Mouse (Mus musculus): ENCODE data around the gene Slc22a15. TPM values are rescaled to one million over a fixed set of nuclear protein-coding genes. Genes with fewer than 3 reads are reported as not detected.
"Not testable (repeated sequence)": the region's sequence is repeated elsewhere in the genome, so short reads cannot be mapped to it uniquely, and the experiment has no call there.

Gene Slc22a15
- polyA plus RNA-seq, 1 experiment from 2014 or later, result 8.2 TPM

DNA sequence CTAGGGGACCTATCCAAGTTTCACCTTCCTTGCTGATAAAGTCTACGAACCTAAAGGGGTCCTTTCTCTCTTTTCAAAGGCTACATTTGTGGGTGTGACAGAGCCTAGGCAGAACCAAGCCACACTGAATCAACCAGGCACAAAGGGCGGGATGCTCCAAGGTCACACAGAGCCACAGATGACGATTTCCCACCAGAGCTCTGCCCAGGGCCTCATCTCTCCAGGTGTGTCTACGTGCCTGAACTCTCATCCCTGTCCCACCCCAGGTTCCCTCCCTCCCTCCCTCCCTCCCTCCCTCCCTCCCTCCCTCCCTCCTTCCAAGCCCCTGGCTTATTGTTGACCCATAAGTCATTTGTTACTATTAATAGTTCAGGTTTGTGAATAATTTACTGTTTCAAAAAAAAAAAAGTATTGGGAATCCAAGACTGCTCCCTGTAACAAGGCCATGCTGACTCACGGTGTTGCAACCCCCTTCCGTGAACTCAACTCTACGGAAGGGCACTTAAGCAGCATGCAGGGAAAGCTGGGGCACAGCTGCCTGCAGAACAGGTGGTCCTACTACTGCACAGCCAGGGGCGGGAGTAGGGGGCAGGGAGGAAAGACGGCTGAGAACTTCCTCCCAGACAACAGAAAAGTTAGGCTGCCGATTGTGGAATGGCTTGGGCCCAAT lies 92.9 kb downstream of the Slc22a15 start:
- Histone ChIP-seq H3K9ac (no peak overlapping the region), H3K36me3 (no peaks in the 10 kb centered on the region), H3K27ac (ENCODE audit: poor library complexity, severe bottlenecking) (no peak overlapping the region), H3K27me3 (replicated peaks) (peaks cover 2% of the 10 kb centered on the region; the same call in 1 of the 2 replicates), H3K4me2 (no peak overlapping the region), H3K4me3 (no peak overlapping the region), H3K4me1 (replicated peaks) (peaks cover 22% of the 10 kb centered on the region), H3K9me3 (replicated peaks) (no peaks in the 10 kb centered on the region)
- no peak for ATAC-seq (ENCODE audit: insufficient number of reproducible peaks, low FRiP score)
- WGBS, result 32% methylated on average over 10 of the region's 10 CpGs

- Histone ChIP-seq H3K4me3 (no peak overlapping the region), H3K9me3 (replicated peaks) (no peaks in the 10 kb centered on the region), H3K27me3 (replicated peaks) (peaks cover 2% of the 10 kb centered on the region; the same call in 1 of the 2 replicates), H3K4me1 (replicated peaks) (peaks cover 12% of the 10 kb centered on the region), H3K9ac (no peak overlapping the region), H3K4me2 (no peak overlapping the region), H3K27ac (ENCODE audit: poor library complexity, severe bottlenecking) (no peak overlapping the region), H3K36me3 (no peaks in the 10 kb centered on the region)
- ATAC-seq (ENCODE audit: insufficient number of reproducible peaks, low FRiP score), result no peak
- WGBS, result 71% methylated on average over 10 of the region's 10 CpGs
Measured at GRCm38 (mm10) chr3:101829881-101830616, 94.2 kb downstream of the Slc22a15 start.

- Histone ChIP-seq H3K27ac (ENCODE audit: poor library complexity, severe bottlenecking) (no peak overlapping the region), H3K4me3 (no peak overlapping the region), H3K36me3 (no peaks in the 10 kb centered on the region), H3K4me2 (no peak overlapping the region), H3K4me1 (replicated peaks) (peaks cover 12% of the 10 kb centered on the region), H3K9ac (no peak overlapping the region), H3K9me3 (replicated peaks) (no peaks in the 10 kb centered on the region), H3K27me3 (replicated peaks) (peaks cover 2% of the 10 kb centered on the region; the same call in 1 of the 2 replicates)
- 32% methylated on average over 3 of the region's 3 CpGs for WGBS
- no peak for ATAC-seq (ENCODE audit: insufficient number of reproducible peaks, low FRiP score)
Measured at GRCm38 (mm10) chr3:101828595-101828994, 95.7 kb downstream of the Slc22a15 start.

DNA sequence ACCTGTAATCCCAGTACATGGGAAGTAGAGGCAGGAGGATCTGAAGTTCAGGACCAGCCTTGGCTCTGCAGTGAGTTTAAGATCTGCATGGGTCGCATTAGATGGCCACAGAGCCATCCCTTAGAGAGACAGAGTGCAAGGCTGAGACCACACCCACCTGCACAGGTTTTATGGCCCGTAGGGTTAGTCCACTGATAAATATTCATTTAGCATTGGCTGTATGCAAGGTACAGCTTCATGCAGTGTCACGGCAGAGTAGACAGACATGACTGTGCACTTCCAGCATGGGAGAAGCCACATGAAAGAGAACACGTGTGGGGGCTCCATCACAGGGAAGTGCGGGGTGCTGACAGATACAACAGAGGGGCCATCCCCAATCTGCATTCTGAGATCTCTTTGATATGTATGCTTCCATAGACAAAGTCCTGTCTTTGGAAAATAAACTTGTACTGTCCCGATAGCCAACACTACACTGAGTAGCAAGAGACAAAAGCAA lies 97.0 kb downstream of the Slc22a15 start:
- H3K9ac ChIP-seq, result no peak overlapping the region
- WGBS, result 83% methylated on average over 6 of the region's 6 CpGs
- H3K36me3 ChIP-seq, result no peaks in the 10 kb centered on the region
- no peak overlapping the region for H3K4me2 ChIP-seq
- no peak overlapping the region for H3K27ac ChIP-seq (ENCODE audit: poor library complexity, severe bottlenecking)
- peaks cover 7% of the 10 kb centered on the region; the same call in 1 of the 2 replicates for H3K27me3 ChIP-seq (replicated peaks)
- no peak overlapping the region for H3K4me3 ChIP-seq
- H3K9me3 ChIP-seq (replicated peaks), result no peaks in the 10 kb centered on the region
- H3K4me1 ChIP-seq (replicated peaks), result peaks cover 12% of the 10 kb centered on the region
- ATAC-seq (ENCODE audit: insufficient number of reproducible peaks, low FRiP score), result no peak

DNA sequence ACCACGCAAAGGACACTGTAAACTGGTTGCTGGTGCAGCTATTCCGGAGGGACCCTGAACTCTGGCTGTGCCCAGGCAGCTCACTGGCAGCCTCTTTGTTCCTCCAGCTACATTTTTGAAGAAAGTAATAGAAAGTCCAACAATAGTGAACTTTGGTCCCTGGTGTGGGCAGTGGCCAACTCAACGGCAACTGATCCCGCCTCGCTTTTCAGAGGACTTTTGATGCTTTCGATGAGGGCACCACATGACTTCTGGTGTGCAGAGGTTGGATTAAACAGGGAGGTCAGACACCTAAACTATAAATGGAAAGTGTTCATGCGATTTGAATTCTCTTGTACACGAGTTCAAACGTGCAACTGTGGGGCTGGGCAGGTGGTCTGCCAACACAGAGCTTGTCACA lies 99.9 kb downstream of the Slc22a15 start:
- Histone ChIP-seq H3K27ac (ENCODE audit: poor library complexity, severe bottlenecking) (no peak overlapping the region), H3K27me3 (replicated peaks) (peaks cover 7% of the 10 kb centered on the region; the same call in 1 of the 2 replicates), H3K4me2 (no peak overlapping the region), H3K4me3 (no peak overlapping the region), H3K9me3 (replicated peaks) (no peaks in the 10 kb centered on the region), H3K36me3 (no peaks in the 10 kb centered on the region), H3K4me1 (replicated peaks) (0 out of 2 replicates have a peak, but pooled peaks cover 3% of the 10 kb centered on the region), H3K9ac (no peak overlapping the region)
- 78% methylated on average over 9 of the region's 9 CpGs for WGBS
- no peak for ATAC-seq (ENCODE audit: insufficient number of reproducible peaks, low FRiP score)

GRCm38 (mm10) chr3:101822052-101822451 lies 102.2 kb downstream of the Slc22a15 start:
- Histone ChIP-seq H3K9me3 (replicated peaks) (peaks cover 6% of the 10 kb centered on the region), H3K4me3 (no peak overlapping the region), H3K36me3 (no peaks in the 10 kb centered on the region), H3K27me3 (replicated peaks) (peaks cover 5% of the 10 kb centered on the region; the same call in 1 of the 2 replicates), H3K9ac (no peak overlapping the region), H3K27ac (ENCODE audit: poor library complexity, severe bottlenecking) (no peak overlapping the region), H3K4me2 (no peak overlapping the region), H3K4me1 (replicated peaks) (no peaks in the 10 kb centered on the region)
- ATAC-seq (ENCODE audit: insufficient number of reproducible peaks, low FRiP score), result no peak
- 70% methylated on average over 5 of the region's 5 CpGs for WGBS

DNA sequence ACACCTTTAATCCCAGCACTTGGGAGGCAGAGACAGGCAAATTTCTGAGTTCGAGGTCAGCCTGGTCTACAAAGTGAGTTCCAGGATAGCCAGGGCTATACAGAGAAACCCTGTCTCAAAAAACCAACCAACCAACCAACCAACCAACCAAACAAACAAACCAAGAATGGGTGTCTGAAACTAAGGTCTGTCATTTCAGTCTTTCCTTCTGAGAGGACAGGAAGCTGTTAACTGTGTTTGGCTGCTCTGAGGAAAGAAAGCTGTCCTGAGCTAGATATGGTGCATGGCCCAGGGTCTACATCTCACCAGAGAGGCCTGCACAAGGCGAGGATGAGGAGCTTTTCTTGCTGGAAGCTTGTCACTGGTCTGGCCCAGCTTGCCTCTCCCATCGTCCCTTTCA lies 103.5 kb downstream of the Slc22a15 start:
- H3K27ac ChIP-seq (ENCODE audit: poor library complexity, severe bottlenecking); ATAC-seq (ENCODE audit: insufficient number of reproducible peaks, low FRiP score); H3K27me3 ChIP-seq (replicated peaks); H3K36me3 ChIP-seq; H3K4me3 ChIP-seq; H3K9me3 ChIP-seq (replicated peaks); H3K9ac ChIP-seq; H3K4me2 ChIP-seq; H3K4me1 ChIP-seq (replicated peaks): not testable (repeated sequence)
- 72% methylated on average over 3 of the region's 3 CpGs for WGBS

GRCm38 (mm10) chr3:101816006-101816405 lies 108.2 kb downstream of the Slc22a15 start:
- Histone ChIP-seq H3K4me1 (replicated peaks) (no peaks in the 10 kb centered on the region), H3K9me3 (replicated peaks) (peaks cover 6% of the 10 kb centered on the region), H3K9ac (no peak overlapping the region), H3K27ac (ENCODE audit: poor library complexity, severe bottlenecking) (no peak overlapping the region), H3K4me3 (no peak overlapping the region), H3K27me3 (replicated peaks) (no peaks in the 10 kb centered on the region), H3K4me2 (no peak overlapping the region), H3K36me3 (no peaks in the 10 kb centered on the region)
- 78% methylated on average over 3 of the region's 3 CpGs for WGBS
- ATAC-seq (ENCODE audit: insufficient number of reproducible peaks, low FRiP score), result no peak

DNA sequence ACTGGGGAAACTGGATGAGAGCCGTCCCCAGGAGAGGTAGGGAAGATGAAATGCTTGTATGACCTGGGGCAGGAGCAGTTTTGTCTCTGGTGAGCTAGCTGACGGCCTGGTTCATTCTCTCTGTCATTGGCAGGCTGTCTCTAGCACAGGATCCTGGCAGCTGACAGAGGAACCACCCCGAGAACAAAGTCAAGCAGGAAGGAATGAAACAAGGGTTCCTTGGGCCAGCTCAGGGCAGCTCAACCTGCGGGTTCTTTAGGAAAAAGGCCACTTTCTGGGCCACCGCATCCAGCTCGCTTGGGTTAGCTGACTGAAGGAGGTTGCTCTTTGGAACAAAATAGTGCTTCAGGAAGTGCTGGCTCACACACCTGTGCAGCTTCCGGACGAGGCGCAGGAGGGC lies 109.5 kb downstream of the Slc22a15 start:
- no peaks in the 10 kb centered on the region for H3K36me3 ChIP-seq
- no peaks in the 10 kb centered on the region for H3K4me1 ChIP-seq (replicated peaks)
- no peak overlapping the region for H3K9ac ChIP-seq
- no peaks in the 10 kb centered on the region for H3K27me3 ChIP-seq (replicated peaks)
- 76% methylated on average over 9 of the region's 9 CpGs for WGBS
- ATAC-seq (ENCODE audit: insufficient number of reproducible peaks, low FRiP score), result no peak
- H3K4me2 ChIP-seq, result no peak overlapping the region
- peaks cover 6% of the 10 kb centered on the region for H3K9me3 ChIP-seq (replicated peaks)
- H3K27ac ChIP-seq (ENCODE audit: poor library complexity, severe bottlenecking), result no peak overlapping the region
- H3K4me3 ChIP-seq, result no peak overlapping the region

DNA sequence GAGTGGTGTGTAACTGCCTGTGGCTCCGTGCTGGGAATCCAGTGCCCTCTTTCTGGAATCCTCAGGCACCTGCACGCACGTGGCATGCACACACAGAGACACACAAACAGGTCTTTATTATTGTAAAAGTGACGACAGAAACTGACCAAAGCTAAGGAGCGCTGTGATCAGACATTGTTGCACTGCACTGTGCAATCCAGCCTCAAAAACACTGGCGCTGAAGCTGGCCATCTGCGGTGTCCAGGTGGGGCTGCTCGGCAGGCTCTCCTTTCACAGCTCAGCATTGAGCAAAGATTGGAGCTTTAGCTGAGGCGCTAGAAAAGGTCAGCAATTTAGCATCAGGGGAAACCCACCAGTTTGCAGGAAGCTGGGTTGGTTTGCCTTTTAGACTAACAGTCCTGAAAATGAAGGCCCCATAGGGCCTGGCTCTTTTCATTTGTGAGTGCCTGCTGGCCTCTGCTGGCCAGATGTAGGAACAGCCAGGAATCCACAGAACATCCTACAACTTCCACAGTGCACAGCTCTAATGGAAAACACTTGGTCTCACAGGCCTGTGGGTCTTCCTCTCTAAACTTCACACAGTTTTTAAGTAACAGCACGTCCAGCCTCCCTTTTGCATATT lies 111.8 kb downstream of the Slc22a15 start:
- 58% methylated on average over 10 of the region's 10 CpGs for WGBS
- ATAC-seq (ENCODE audit: insufficient number of reproducible peaks, low FRiP score), result 0 out of 2 replicates have a peak, but pooled peaks have one; percentile 61
- Histone ChIP-seq H3K27me3 (replicated peaks) (no peaks in the 10 kb centered on the region), H3K4me1 (replicated peaks) (peaks cover 11% of the 10 kb centered on the region), H3K9ac (0 out of 2 replicates have a peak overlapping the region, but pooled peaks have one; percentile 4), H3K9me3 (replicated peaks) (no peaks in the 10 kb centered on the region), H3K36me3 (no peaks in the 10 kb centered on the region), H3K4me2 (no peak overlapping the region), H3K27ac (ENCODE audit: poor library complexity, severe bottlenecking) (no peak overlapping the region), H3K4me3 (no peak overlapping the region)

DNA sequence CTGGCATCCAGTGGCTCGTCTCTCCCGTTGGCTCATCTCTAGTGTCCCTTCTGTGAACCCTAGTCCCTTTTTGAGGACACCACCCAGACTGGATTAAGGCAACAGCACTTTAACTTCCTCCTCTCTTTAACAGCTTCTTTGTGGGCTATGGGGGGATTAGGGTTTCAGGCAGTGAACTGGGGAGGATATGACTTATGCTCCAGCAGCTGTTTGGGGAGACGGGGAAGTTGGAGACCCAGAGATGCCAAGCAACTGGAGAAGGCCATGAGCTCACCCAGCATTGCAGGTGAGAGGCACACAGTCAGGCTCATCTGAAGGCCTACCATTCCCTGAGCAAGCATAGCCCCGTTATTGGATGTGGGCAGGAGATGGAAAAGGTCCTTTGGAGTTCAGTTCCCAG lies 112.3 kb downstream of the Slc22a15 start:
- H3K4me2 ChIP-seq, result no peak overlapping the region
- H3K36me3 ChIP-seq, result no peaks in the 10 kb centered on the region
- ATAC-seq (ENCODE audit: insufficient number of reproducible peaks, low FRiP score), result no peak
- peaks cover 16% of the 10 kb centered on the region for H3K4me1 ChIP-seq (replicated peaks)
- H3K4me3 ChIP-seq, result no peak overlapping the region
- H3K27me3 ChIP-seq (replicated peaks), result no peaks in the 10 kb centered on the region
- H3K9me3 ChIP-seq (replicated peaks), result no peaks in the 10 kb centered on the region
- H3K27ac ChIP-seq (ENCODE audit: poor library complexity, severe bottlenecking), result no peak overlapping the region
- 64% methylated on average over 4 of the region's 4 CpGs for WGBS
- H3K9ac ChIP-seq, result 0 out of 2 replicates have a peak overlapping the region, but pooled peaks have one; percentile 4

Measured in heart, embryonic 12.5 days (tissue).